Mouse (Mus musculus) 416B (cell line): Measurements from ENCODE around the gene Aldh8a1.

ENCODE experiments used
- DNase-seq: peaks from one replicate; pipeline ENCODE4 v3.0.0; 2011; ENCODE audit warnings: low read depth

Gene Aldh8a1

DNA sequence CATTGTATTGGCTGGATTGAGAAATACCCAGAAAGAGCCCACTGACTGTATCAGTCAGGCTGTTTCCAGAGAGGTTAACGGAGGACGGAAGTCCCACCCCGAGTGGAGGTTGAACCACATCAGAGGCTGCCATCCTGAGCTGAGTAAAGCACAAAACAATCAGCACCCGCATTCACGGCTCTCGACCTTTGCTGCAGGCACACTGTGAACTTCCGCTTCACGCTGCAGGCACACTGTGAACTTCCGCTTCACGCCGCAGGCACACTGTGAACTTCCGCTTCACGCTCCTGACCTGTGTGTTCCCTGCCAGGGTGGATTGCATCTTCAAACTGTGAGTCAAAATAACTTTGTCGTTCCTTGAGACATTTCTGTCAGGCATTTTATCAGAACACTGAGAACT is 42.1 kb downstream of the Aldh8a1 start:
- DNase-seq, result no peak

DNA sequence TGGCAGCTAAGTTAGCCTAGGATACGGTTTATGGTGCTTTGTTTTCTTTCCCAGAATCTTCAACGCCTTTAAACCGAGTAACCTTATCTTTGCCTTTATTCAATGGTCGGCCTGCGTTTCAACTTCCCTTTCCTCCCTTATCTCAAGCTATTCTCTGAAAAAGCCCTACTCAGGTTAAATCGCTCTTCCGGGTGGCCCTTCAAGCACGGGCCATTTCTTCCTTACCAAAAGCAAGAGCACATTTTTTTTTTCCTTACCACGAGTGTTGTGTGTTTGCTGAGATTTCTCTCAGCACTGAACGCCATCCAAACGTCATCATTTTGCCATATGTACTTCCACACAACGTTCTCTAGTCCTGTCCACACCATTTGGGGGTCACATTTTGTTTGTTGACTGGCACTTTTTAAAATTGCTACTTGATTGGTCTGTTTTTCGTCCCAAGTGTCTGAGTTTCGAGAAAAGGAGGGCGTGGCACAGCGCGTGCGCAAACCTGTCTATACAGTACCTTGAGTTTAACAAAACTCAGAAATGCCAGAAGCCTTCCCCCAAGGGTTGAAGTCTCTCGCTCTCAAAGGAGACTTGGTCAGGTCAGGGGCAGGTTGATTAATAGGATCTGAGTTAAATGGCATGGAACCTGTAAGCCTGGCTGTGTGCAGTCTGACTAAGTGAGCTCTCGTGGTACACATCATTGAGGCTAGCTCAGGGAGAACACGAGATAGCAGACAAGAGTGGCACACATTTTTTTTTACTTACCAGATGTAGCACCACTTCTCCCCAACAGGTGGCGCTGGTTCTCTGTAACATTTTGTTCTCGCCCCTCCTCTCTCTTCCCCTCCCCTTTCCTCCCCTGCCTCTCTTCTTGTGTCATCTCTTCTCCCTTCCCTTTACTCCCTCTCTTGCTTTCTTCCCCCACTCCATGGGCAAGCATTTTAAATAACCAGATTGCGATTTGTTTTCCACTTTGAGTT is 43.6 kb downstream of the Aldh8a1 start:
- DNase-seq, result peak; percentile 71

DNA sequence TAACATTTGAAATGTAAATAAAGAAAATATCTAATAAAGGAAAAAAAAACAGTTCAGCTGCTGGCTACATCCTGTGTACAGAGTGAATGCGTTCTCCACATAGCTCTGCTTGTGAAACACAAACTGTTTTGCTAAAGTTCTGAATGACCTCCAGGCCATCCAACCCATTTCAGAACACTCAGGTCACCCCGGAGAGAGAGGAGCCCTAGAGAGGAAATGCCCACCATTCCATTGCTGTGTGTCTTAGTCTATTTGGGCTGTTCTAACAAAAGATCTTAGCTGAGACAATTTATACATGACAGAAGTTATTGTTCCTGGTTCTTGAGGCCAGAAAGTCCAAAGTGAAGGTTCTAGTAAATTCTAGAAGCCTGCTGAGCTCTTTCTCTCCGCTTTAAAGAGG is 49.4 kb downstream of the Aldh8a1 start:
- no peak for DNase-seq

DNA sequence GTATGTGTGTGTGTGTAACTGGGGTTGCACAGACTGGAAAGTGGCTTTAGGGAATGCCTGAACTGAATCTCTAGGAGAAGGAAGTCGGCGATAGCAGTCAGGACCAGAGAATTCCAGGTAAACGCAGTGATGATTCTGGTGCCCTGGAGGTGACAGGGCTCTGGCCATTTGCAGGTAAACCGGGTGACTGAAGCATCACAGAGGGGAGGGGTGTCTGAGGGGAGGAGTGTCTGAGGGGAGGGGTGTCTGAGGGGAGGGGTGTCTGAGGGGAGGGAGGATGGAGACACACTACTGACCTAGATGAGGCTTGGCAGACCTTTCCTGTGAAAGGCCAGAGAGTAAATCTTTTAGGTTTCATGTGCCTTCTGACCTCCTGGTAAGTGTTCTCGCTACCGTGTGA is 50.9 kb downstream of the Aldh8a1 start:
- no peak for DNase-seq

DNA sequence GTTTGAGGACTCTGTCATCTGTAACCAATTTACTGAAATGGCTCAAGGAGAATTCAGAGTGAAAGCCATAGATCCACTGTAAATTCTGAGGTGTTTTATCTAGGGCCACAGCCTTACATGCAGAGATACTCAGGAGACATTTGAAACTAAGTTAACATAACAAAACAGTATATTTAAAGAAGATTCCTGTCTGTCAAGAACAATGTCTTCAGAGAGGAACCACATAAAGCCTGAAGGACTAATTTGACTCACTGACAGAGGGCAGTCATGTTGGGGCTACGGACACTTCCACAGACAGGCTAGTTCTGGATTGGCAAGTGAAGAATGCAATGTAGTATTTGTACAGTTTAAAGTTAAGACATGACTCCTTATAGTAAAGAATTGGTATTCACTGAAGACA is 62.2 kb downstream of the Aldh8a1 start:
- DNase-seq, result no peak

DNA sequence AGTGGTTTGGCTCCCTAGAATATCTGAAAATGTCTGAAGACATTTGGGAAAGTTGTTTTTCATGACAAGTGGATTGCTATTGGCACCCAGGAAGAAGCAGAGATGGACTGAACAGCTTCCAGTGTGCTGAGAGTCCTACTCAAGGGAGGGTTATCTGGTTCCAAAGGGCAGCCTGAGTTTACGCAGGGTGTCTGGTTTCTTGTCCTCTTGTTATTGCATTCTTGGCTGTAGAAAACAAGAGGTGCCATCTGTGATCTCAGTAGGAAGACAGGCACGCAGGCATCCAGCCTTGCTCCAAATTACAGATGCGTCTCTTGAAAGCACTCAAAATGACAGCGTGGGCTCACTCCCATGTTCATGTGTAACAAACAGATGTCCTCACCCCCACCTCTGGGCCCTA is 63.9 kb downstream of the Aldh8a1 start:
- no peak for DNase-seq

DNA sequence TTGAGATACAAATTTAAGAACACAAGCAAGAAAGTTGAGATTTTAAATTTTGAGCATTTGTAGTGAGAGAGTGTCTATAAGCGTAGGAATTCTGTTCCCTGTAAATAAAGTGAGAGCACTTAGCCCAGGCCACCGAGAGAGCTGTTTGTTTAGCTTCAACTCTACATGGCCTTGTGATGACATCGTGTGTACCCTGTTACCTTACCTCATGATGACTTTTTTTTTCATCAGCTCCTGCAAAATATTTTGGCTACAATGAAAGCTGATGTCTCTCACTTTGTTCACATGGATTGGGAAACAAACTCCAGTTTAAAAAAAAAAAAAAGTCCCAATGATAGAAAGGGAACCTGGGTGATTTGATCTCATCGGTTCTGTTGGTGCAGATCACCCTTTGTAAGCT is 64.6 kb downstream of the Aldh8a1 start:
- no peak for DNase-seq

DNA sequence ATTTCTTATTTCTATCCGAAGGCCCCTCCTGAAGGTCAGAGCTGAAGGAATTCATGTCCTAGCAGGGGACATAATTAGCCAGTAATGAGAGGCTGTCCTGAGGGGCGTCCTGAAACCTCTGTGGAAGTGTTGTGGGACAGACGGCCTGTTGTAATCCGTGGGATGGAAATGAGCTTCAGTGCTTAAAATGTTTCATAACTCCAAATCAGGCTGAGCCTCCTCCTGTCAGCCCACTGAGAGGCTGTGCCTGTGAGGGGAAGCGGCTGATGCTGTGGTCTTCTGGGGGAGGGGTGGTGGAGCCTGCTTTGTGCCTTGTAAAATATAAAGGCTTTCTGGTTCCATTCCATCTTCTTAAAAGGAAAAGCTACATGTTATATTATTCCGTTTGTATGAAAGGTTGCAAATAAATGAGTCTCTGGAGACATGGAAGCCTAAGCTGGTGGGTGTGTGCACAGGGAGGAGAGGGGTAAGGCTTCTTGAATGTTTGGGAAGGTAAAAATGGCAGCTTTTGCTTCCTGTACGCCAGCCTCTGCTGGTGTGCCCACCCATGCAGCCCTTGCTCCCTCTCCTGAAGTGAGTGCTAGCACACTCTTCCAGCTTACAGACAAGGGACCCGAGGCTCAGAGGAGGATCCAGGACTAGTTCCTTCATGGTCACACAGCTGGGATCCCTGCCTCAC is 66.7 kb downstream of the Aldh8a1 start:
- DNase-seq, result no peak

DNA sequence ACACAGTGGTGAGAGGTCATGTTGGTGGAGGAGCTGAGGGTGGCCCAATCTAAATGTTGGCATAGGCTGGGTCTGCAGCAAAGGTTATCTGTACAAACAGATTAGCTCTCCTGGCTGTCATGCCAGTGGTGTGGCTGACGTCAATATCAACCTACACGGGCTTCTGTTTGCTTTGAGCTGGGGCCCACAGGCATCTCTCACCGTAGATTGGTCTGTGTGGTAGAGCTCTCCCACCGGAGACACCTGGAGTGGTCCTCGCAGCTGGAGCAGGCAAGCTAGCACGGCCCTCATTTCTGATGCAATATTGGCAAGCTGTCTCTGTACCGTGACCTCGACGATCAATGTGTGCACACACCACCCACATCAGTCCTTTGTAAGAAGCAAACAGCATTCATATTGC is 67.3 kb downstream of the Aldh8a1 start:
- DNase-seq, result no peak
